Mouse (Mus musculus) kidney, postnatal 0 days (tissue): ENCODE data around the gene Cdh8. TPM values are rescaled to one million over a fixed set of nuclear protein-coding genes. Genes with fewer than 3 reads are reported as not detected.

Source experiments
- ATAC-seq: fragments of 200-750 bp; cut with Nextera tagmentation; replicated peaks from 2 replicates; pipeline ENCODE4 v1.8.0; 2017; ENCODE audit warnings: low read depth, moderate number of reproducible peaks, moderate TSS enrichment, moderate library complexity; ENCODE audit not compliant: low FRiP score
- DNase-seq: peaks from one replicate; pipeline ENCODE4 v3.0.0-alpha.2; 2016; ENCODE audit warnings: low spot score
- H3K27ac ChIP-seq: fragments of 300-500 bp; sonication (generic); 2 replicates; pipeline ENCODE4 v1.5.1; 2014; ENCODE audit warnings: mild to moderate bottlenecking
- H3K27me3 ChIP-seq: fragments of 300-500 bp; sonication (generic); 2 replicates; pipeline ENCODE4 v1.6.1; 2014; ENCODE audit warnings: low read length, mixed read lengths; ENCODE audit not compliant: insufficient read depth
- H3K36me3 ChIP-seq: fragments of 300-500 bp; sonication (generic); 2 replicates; pipeline ENCODE4 v1.6.1; 2014; ENCODE audit warnings: low read length, mixed read lengths; ENCODE audit not compliant: insufficient read depth
- H3K4me1 ChIP-seq: fragments of 300-500 bp; sonication (generic); replicated peaks from 2 replicates; pipeline ENCODE4 v1.6.1; 2014; ENCODE audit warnings: antibody characterized with exemption, low read length, mixed read lengths; ENCODE audit not compliant: insufficient read depth
- H3K4me2 ChIP-seq: fragments of 300-500 bp; sonication (generic); 2 replicates; pipeline ENCODE4 v1.6.1; 2014; ENCODE audit warnings: mild to moderate bottlenecking, low read length, moderate library complexity, mixed read lengths
- H3K4me3 ChIP-seq: fragments of 300-500 bp; sonication (generic); replicated peaks from 2 replicates; pipeline ENCODE4 v1.5.1; 2014; ENCODE audit warnings: low read depth, low read length
- H3K9ac ChIP-seq: fragments of 300-500 bp; sonication (generic); 2 replicates; pipeline ENCODE4 v1.6.1; 2014; ENCODE audit warnings: low read depth, low read length
- H3K9me3 ChIP-seq: fragments of 300-500 bp; sonication (generic); replicated peaks from 2 replicates; pipeline ENCODE4 v1.6.1; 2016; ENCODE audit warnings: low read length, inconsistent platforms, mixed read lengths
- CTCF ChIP-seq: IDR thresholded peaks from 2 replicates; pipeline ENCODE4 v1.5.1; 2016; ENCODE audit warnings: antibody characterized with exemption, low read depth, mild to moderate bottlenecking, moderate library complexity
- WGBS: fragments of 180-500 bp; shearing (Covaris S2); extraction: QIAGEN DNeasy Blood & Tissue Kit; methylation state at CpG from one replicate; pipeline ENCODE4 v1.1.7; 2014; 5-methylcytosine and 5-hydroxymethylcytosine counted together
- polyA plus RNA-seq: library from polyadenylated mRNA; unstranded; fragments of >200 nt; fragmentation: Nextera tagmentation; extraction: Ambion mirVana; gene quantifications from 2 replicates; pipeline ENCODE4 v1.2.1, GENCODE M21; 2015

Gene Cdh8
- polyA plus RNA-seq, 1 experiment from 2014 or later, result 0.18 TPM

GRCm38 (mm10) chr8:99223697-99224096, 192.6 kb downstream of the Cdh8 start:
- H3K9ac ChIP-seq, result no peak overlapping the region
- 63% methylated on average over 6 of the region's 6 CpGs for WGBS
- H3K4me1 ChIP-seq, result no peaks in the 10 kb centered on the region
- DNase-seq, result no peak
- H3K27me3 ChIP-seq, result no peaks in the 10 kb centered on the region
- no peak overlapping the region for H3K4me2 ChIP-seq
- TF ChIP-seq CTCF, result no peak
- H3K27ac ChIP-seq, result no peak overlapping the region
- H3K36me3 ChIP-seq, result no peaks in the 10 kb centered on the region
- no peak overlapping the region for H3K4me3 ChIP-seq
- ATAC-seq, result no peak
- no peaks in the 10 kb centered on the region for H3K9me3 ChIP-seq

- Histone ChIP-seq H3K4me1 (no peaks in the 10 kb centered on the region), H3K4me2 (no peak overlapping the region), H3K27ac (no peak overlapping the region), H3K9me3 (no peaks in the 10 kb centered on the region), H3K36me3 (no peaks in the 10 kb centered on the region), H3K4me3 (no peak overlapping the region), H3K9ac (no peak overlapping the region), H3K27me3 (no peaks in the 10 kb centered on the region)
- 79% methylated on average over 7 of the region's 7 CpGs for WGBS
- DNase-seq, result no peak
- ATAC-seq, result no peak
- no peak for TF ChIP-seq CTCF
Observed at GRCm38 (mm10) chr8:99205194-99205593, 211.1 kb downstream of the Cdh8 start.

GRCm38 (mm10) chr8:99190643-99191042, 225.6 kb downstream of the Cdh8 start:
- no peak overlapping the region for H3K9ac ChIP-seq
- no peak overlapping the region for H3K4me2 ChIP-seq
- H3K27ac ChIP-seq, result no peak overlapping the region
- H3K4me1 ChIP-seq, result no peaks in the 10 kb centered on the region
- no peak overlapping the region for H3K4me3 ChIP-seq
- no peaks in the 10 kb centered on the region for H3K9me3 ChIP-seq
- ATAC-seq, result no peak
- 79% methylated on average over 2 of the region's 2 CpGs for WGBS
- no peaks in the 10 kb centered on the region for H3K27me3 ChIP-seq
- no peak for DNase-seq
- H3K36me3 ChIP-seq, result no peaks in the 10 kb centered on the region
- no peak for TF ChIP-seq CTCF

GRCm38 (mm10) chr8:99186879-99187278, 229.4 kb downstream of the Cdh8 start:
- no peak for ATAC-seq
- Histone ChIP-seq H3K9me3 (no peaks in the 10 kb centered on the region), H3K27me3 (no peaks in the 10 kb centered on the region), H3K4me3 (no peak overlapping the region), H3K36me3 (no peaks in the 10 kb centered on the region), H3K4me2 (no peak overlapping the region), H3K27ac (no peak overlapping the region), H3K4me1 (no peaks in the 10 kb centered on the region), H3K9ac (no peak overlapping the region)
- TF ChIP-seq CTCF, result no peak
- WGBS, result 90% methylated on average over 5 of the region's 5 CpGs
- no peak for DNase-seq

- no peak for TF ChIP-seq CTCF
- no peaks in the 10 kb centered on the region for H3K36me3 ChIP-seq
- no peaks in the 10 kb centered on the region for H3K9me3 ChIP-seq
- no peak for ATAC-seq
- no peaks in the 10 kb centered on the region for H3K27me3 ChIP-seq
- no peak overlapping the region for H3K9ac ChIP-seq
- H3K4me2 ChIP-seq, result no peak overlapping the region
- no peaks in the 10 kb centered on the region for H3K4me1 ChIP-seq
- H3K4me3 ChIP-seq, result no peak overlapping the region
- DNase-seq, result no peak
- H3K27ac ChIP-seq, result no peak overlapping the region
Observed at GRCm38 (mm10) chr8:99184186-99184585, 232.1 kb downstream of the Cdh8 start.

GRCm38 (mm10) chr8:99166966-99167365, 249.3 kb downstream of the Cdh8 start:
- Histone ChIP-seq H3K4me2 (no peak overlapping the region), H3K27ac (no peak overlapping the region), H3K4me1 (no peaks in the 10 kb centered on the region), H3K9me3 (no peaks in the 10 kb centered on the region), H3K4me3 (no peak overlapping the region), H3K27me3 (no peaks in the 10 kb centered on the region), H3K9ac (no peak overlapping the region), H3K36me3 (no peaks in the 10 kb centered on the region)
- no peak for TF ChIP-seq CTCF
- DNase-seq, result no peak
- ATAC-seq, result no peak
- 80% methylated on average over 3 of the region's 3 CpGs for WGBS

GRCm38 (mm10) chr8:99161633-99162032, 254.6 kb downstream of the Cdh8 start:
- DNase-seq (no peak), ATAC-seq (no peak)
- Histone ChIP-seq H3K36me3 (no peaks in the 10 kb centered on the region), H3K4me1 (no peaks in the 10 kb centered on the region), H3K9ac (no peak overlapping the region), H3K27ac (no peak overlapping the region), H3K9me3 (no peaks in the 10 kb centered on the region), H3K27me3 (no peaks in the 10 kb centered on the region), H3K4me2 (no peak overlapping the region), H3K4me3 (no peak overlapping the region)
- TF ChIP-seq CTCF, result no peak
- 70% methylated on average over 4 of the region's 4 CpGs for WGBS
